Mouse (Mus musculus) kidney, adult 2 months (tissue): ENCODE data around the gene Ppm1n.

ENCODE experiments used
- CTCF ChIP-seq: fragments of 200-500 bp; conservative IDR thresholded peaks from 2 replicates; pipeline ENCODE4 v1.5.1; 2011; ENCODE audit warnings: low read depth, mild to moderate bottlenecking, control low read depth, low read length, moderate library complexity, mixed read lengths; ENCODE audit not compliant: insufficient read depth, insufficient read length
- POLR2A ChIP-seq: fragments of 200-500 bp; IDR thresholded peaks from one replicate; pipeline ENCODE4 v1.6.1; 2011; ENCODE audit warnings: low read depth, low read length, control low read depth

DNA sequence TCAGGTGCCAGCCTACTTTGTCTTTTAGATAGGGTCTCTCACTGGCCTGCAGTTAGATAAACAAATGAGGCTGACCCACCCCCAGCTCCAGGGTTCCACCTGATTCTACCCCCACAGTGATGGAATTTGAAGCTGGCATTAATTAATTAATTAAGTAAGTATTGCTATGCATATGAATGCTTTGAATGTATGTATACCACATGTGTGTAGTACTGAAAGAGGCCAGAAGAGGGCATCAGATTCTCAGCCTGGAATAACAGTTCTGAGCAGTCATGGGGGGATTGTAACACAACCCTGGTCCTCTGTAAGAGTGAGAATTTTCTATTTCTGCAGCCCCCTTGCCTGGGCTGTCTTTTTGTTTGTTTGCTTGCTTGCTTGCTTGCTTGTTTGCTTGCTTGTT lies 48.6 kb upstream of the Ppm1n start:
- 0 out of 2 replicates have a peak, but pooled peaks have one; percentile 7 for TF ChIP-seq CTCF
- no peak for TF ChIP-seq POLR2A
